Mouse (Mus musculus): ENCODE results near the gene Clstn1. TPM values are rescaled to one million over a fixed set of nuclear protein-coding genes. Genes with fewer than 3 reads are reported as not detected.

The Clstn1 gene
- polyA plus RNA-seq, 1 experiment from 2014 or later, result 34.3 TPM

DNA sequence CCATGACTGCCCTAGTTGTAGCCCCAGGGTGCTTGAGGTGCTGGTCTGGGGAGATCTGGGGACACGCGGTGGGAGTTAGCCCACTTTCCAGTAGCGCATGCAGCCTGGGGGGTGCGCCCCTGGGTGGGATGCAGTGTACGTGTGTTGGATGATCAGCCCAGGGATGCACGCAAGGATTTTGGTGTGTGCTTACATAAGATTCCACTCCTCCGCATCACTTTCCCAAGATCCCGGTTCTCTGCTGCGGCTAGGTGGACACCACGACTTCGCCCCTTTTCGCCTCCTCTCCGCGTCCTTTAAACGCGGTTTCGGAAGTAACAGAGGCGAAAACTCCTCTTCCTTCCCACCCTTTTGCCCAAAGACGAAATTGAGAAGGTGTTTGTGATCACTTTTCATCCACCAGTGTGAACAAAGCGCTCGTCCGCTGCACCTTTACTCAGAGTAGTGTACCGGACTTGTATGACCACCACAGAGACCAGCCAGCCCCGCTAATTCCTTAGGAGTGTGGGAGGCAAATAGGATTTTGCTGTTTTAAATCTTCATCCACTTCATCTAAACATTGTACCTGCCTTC is 1.4 kb downstream of the Clstn1 start:
- 17% methylated on average over 24 of the region's 24 CpGs for WGBS
- H3K4me1 ChIP-seq (replicated peaks; ENCODE audit: control insufficient read depth, insufficient read depth, low read length), result 0 out of 2 replicates have a peak, but pooled peaks cover 3% of the 10 kb centered on the region
- 0 out of 2 replicates have a peak, but pooled peaks have one; percentile 13 for ATAC-seq

DNA sequence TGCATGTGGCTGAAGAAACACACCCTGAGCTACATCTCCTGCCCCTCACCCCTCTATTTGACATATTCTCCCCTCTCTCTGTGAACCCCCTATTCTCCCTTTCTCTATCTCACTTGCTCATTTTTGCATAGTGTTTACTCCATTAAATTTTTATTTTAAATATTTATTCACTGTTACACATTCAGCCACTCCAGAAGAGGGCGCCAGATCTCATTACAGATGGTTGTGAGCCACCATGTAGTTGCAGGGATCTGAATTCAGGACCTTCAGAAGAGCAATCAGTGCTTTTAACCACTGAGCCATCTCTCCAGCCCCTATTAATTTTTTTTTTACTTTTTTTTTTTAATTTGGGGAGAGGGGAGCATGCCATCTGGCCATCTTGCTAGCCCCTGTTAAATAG is 3.9 kb downstream of the Clstn1 start:
- Histone ChIP-seq H3K4me1 (replicated peaks; ENCODE audit: control insufficient read depth, insufficient read depth, low read length) (0 out of 2 replicates have a peak, but pooled peaks cover 3% of the 10 kb centered on the region), H3K9ac (ENCODE audit: low read depth, low read length) (no peak overlapping the region), H3K4me2 (replicated peaks; ENCODE audit: low read depth) (no peak overlapping the region), H3K27ac (ENCODE audit: low read depth, low read length) (no peak overlapping the region), H3K36me3 (ENCODE audit: control insufficient read depth, insufficient read depth) (no peaks in the 10 kb centered on the region; the same call in 1 of the 2 replicates), H3K27me3 (replicated peaks; ENCODE audit: control insufficient read depth, insufficient read depth, low read length) (0 out of 2 replicates have a peak, but pooled peaks cover 2% of the 10 kb centered on the region), H3K9me3 (ENCODE audit: control insufficient read depth) (no peaks in the 10 kb centered on the region), H3K4me3 (ENCODE audit: low read depth, low read length) (no peak overlapping the region)
- WGBS, result 84% methylated on average over 1 of the region's 1 CpGs
- ATAC-seq, result no peak
- peak; percentile 56 for TF ChIP-seq CTCF (IDR thresholded peaks at IDR 0.05; ENCODE audit: low read depth)

More for the DNA sequence above, 1.4 kb downstream of the Clstn1 start:
- H3K4me2 ChIP-seq (replicated peaks; ENCODE audit: low read depth), result peak overlapping the region; percentile 96
- H3K4me3 ChIP-seq (ENCODE audit: low read depth, low read length), result peak overlapping the region; percentile 90
- no peak for TF ChIP-seq CTCF (IDR thresholded peaks at IDR 0.05; ENCODE audit: low read depth)
- H3K36me3 ChIP-seq (ENCODE audit: control insufficient read depth, insufficient read depth), result no peaks in the 10 kb centered on the region
- peak overlapping the region; percentile 88; the same call in 1 of the 2 replicates for H3K9ac ChIP-seq (ENCODE audit: low read depth, low read length)
- H3K27me3 ChIP-seq (replicated peaks; ENCODE audit: control insufficient read depth, insufficient read depth, low read length), result 0 out of 2 replicates have a peak, but pooled peaks cover 2% of the 10 kb centered on the region
- H3K27ac ChIP-seq (ENCODE audit: low read depth, low read length), result no peak overlapping the region
- H3K9me3 ChIP-seq (ENCODE audit: control insufficient read depth), result no peaks in the 10 kb centered on the region

DNA sequence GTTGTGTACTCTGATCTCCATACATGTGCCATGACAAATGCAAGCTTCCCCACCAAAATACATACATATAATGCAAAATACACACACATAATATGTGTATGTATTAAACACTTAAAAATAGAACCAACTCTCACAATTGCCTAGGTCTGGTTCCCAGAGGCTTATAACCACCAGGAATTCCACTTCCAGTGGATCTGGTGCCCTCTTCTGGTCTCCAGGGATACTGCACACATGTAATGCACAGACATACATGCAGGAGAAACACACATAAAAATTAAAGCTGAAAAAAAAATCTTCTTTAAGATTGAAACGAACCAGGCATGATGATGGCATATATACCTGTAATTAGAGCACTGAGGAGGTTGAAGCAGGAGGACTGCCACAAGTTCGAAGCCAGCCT is 5.2 kb downstream of the Clstn1 start:
- Histone ChIP-seq H3K9ac (ENCODE audit: low read depth, low read length) (no peak overlapping the region), H3K36me3 (ENCODE audit: control insufficient read depth, insufficient read depth) (no peaks in the 10 kb centered on the region; the same call in 1 of the 2 replicates), H3K4me1 (replicated peaks; ENCODE audit: control insufficient read depth, insufficient read depth, low read length) (0 out of 2 replicates have a peak, but pooled peaks cover 3% of the 10 kb centered on the region), H3K4me2 (replicated peaks; ENCODE audit: low read depth) (no peak overlapping the region), H3K4me3 (ENCODE audit: low read depth, low read length) (no peak overlapping the region), H3K27ac (ENCODE audit: low read depth, low read length) (no peak overlapping the region), H3K9me3 (ENCODE audit: control insufficient read depth) (no peaks in the 10 kb centered on the region), H3K27me3 (replicated peaks; ENCODE audit: control insufficient read depth, insufficient read depth, low read length) (0 out of 2 replicates have a peak, but pooled peaks cover 2% of the 10 kb centered on the region)
- 89% methylated on average over 2 of the region's 2 CpGs for WGBS
- peak; percentile 68 for TF ChIP-seq CTCF (IDR thresholded peaks at IDR 0.05; ENCODE audit: low read depth)
- ATAC-seq, result no peak

DNA sequence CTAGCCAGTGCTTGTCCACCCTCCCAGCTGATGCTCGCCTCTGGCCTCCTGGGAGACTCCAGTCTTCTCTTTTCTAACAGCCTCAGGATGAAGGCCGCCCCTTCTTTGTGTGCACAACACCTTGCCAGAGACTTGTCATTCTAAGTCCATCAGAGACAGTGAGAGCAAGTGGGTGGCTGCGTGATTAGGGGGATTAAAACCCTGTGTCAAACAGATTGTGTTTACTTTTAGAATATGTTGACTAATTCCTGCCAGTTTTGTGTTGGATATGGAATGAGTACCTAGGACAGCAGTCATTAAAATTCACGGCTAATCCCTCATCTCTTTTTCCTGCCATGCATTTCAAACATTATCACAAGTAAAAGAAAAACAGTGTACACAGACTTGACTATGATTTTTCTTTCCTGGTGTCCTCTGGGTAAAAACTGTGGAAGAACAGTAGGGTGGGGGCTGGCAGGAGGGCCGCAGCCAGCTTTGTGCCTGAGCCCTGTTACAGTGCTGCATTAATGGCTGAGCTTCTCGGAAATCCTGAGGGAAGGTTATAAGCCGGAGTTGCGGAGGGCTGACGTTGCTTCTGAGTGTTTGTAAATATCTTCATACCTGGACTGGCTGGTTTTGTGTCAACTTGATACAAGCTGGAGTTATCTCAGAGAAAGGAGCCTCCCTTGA is 8.8 kb downstream of the Clstn1 start:
- TF ChIP-seq CTCF (IDR thresholded peaks at IDR 0.05; ENCODE audit: low read depth), result no peak
- H3K4me2 ChIP-seq (replicated peaks; ENCODE audit: low read depth), result no peak overlapping the region
- 80% methylated on average over 9 of the region's 9 CpGs for WGBS
- no peak overlapping the region for H3K4me3 ChIP-seq (ENCODE audit: low read depth, low read length)
- no peaks in the 10 kb centered on the region for H3K9me3 ChIP-seq (ENCODE audit: control insufficient read depth)
- H3K27me3 ChIP-seq (replicated peaks; ENCODE audit: control insufficient read depth, insufficient read depth, low read length), result no peaks in the 10 kb centered on the region
- ATAC-seq, result no peak
- H3K4me1 ChIP-seq (replicated peaks; ENCODE audit: control insufficient read depth, insufficient read depth, low read length), result no peaks in the 10 kb centered on the region
- no peak overlapping the region for H3K9ac ChIP-seq (ENCODE audit: low read depth, low read length)
- no peak overlapping the region for H3K27ac ChIP-seq (ENCODE audit: low read depth, low read length)
- no peaks in the 10 kb centered on the region; the same call in 1 of the 2 replicates for H3K36me3 ChIP-seq (ENCODE audit: control insufficient read depth, insufficient read depth)

DNA sequence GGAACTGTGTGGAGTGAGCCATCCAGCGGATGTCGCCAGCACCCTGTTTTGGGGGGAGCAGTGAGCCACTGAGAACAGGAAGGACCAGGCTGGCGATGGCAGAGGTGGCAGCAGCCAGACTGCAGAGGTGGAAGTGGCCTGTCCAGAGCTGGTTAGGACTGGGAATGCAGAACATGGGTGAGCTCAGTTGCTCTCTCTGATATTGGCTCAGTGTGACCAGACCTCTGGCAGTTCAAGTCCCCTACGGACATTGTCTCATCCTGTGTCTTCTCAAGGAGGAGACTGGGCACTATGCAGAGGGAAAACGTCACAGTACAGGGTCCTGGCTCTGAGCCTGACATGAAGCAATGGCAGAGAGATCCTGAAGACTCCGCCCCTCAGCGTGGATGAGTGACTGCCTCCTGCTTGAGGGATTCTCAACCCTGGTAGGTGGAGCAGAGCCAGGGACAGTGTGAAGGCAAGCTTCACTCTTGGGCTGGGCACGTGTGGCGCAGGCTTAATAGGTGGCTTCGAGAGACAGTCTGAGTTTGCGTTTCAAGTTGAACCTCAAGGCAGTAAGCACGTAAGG is 11.5 kb downstream of the Clstn1 start:
- Histone ChIP-seq H3K36me3 (ENCODE audit: control insufficient read depth, insufficient read depth) (no peaks in the 10 kb centered on the region; the same call in 1 of the 2 replicates), H3K4me1 (replicated peaks; ENCODE audit: control insufficient read depth, insufficient read depth, low read length) (no peaks in the 10 kb centered on the region; the same call in 1 of the 2 replicates), H3K27me3 (replicated peaks; ENCODE audit: control insufficient read depth, insufficient read depth, low read length) (no peaks in the 10 kb centered on the region), H3K4me3 (ENCODE audit: low read depth, low read length) (no peak overlapping the region), H3K9ac (ENCODE audit: low read depth, low read length) (no peak overlapping the region), H3K4me2 (replicated peaks; ENCODE audit: low read depth) (no peak overlapping the region), H3K9me3 (ENCODE audit: control insufficient read depth) (no peaks in the 10 kb centered on the region), H3K27ac (ENCODE audit: low read depth, low read length) (no peak overlapping the region)
- TF ChIP-seq CTCF (IDR thresholded peaks at IDR 0.05; ENCODE audit: low read depth), result no peak
- no peak for ATAC-seq
- 79% methylated on average over 12 of the region's 12 CpGs for WGBS

DNA sequence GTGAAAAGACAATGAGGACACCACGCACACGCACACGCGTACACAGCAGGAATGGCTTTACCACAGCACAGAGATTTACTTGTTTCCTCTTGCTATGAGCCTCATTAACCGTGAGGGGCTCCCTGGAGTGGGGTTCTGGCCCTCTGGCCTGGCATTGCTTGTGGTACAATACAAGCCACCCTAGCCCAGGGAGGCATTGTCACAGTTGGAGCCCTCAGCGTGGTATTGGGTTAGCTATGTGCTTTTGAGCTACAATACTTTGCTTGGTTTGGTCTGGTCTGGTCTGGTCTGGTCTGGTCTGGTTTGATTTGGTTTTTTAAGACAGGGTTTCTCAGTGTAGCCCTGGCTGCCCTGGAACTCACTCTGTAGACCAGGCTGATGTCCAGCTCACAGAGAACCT is 13.3 kb downstream of the Clstn1 start:
- no peak for ATAC-seq
- H3K4me2 ChIP-seq (replicated peaks; ENCODE audit: low read depth), result no peak overlapping the region
- no peak overlapping the region for H3K4me3 ChIP-seq (ENCODE audit: low read depth, low read length)
- 94% methylated on average over 6 of the region's 6 CpGs for WGBS
- no peaks in the 10 kb centered on the region for H3K9me3 ChIP-seq (ENCODE audit: control insufficient read depth)
- no peaks in the 10 kb centered on the region for H3K27me3 ChIP-seq (replicated peaks; ENCODE audit: control insufficient read depth, insufficient read depth, low read length)
- H3K27ac ChIP-seq (ENCODE audit: low read depth, low read length), result no peak overlapping the region
- no peak for TF ChIP-seq CTCF (IDR thresholded peaks at IDR 0.05; ENCODE audit: low read depth)
- H3K9ac ChIP-seq (ENCODE audit: low read depth, low read length), result no peak overlapping the region
- no peaks in the 10 kb centered on the region; the same call in 1 of the 2 replicates for H3K36me3 ChIP-seq (ENCODE audit: control insufficient read depth, insufficient read depth)
- H3K4me1 ChIP-seq (replicated peaks; ENCODE audit: control insufficient read depth, insufficient read depth, low read length), result no peaks in the 10 kb centered on the region; the same call in 1 of the 2 replicates
